Mouse (Mus musculus): ENCODE data around the gene B3gnt7.

Gene B3gnt7

GRCm38 (mm10) chr1:86343969-86344861 is 41.6 kb downstream of the B3gnt7 start:
- peak; percentile 84 for DNase-seq (ENCODE audit: low read depth)

- DNase-seq (ENCODE audit: low read depth): no peak
These were observed 42.4 kb downstream of the B3gnt7 start for GRCm38 (mm10) chr1:86345069-86345468.

GRCm38 (mm10) chr1:86345956-86346355 is 43.3 kb downstream of the B3gnt7 start:
- DNase-seq (ENCODE audit: low read depth): no peak

GRCm38 (mm10) chr1:86346851-86347715 is 44.5 kb downstream of the B3gnt7 start:
- peak; percentile 57 for DNase-seq (ENCODE audit: low read depth)

- DNase-seq (ENCODE audit: low read depth): no peak
These were observed 45.0 kb downstream of the B3gnt7 start for GRCm38 (mm10) chr1:86347716-86348045.

GRCm38 (mm10) chr1:86348083-86348482 is 45.5 kb downstream of the B3gnt7 start:
- DNase-seq (ENCODE audit: low read depth): no peak

- no peak for DNase-seq (ENCODE audit: low read depth)
These were observed 46.2 kb downstream of the B3gnt7 start for GRCm38 (mm10) chr1:86348801-86349200.

- DNase-seq (ENCODE audit: low read depth): no peak
These were observed 46.6 kb downstream of the B3gnt7 start for GRCm38 (mm10) chr1:86349201-86349600.

- DNase-seq (ENCODE audit: low read depth): no peak
These were observed 47.1 kb downstream of the B3gnt7 start for GRCm38 (mm10) chr1:86349696-86350095.

- no peak for DNase-seq (ENCODE audit: low read depth)
These were observed 47.9 kb downstream of the B3gnt7 start for GRCm38 (mm10) chr1:86350576-86350975.

GRCm38 (mm10) chr1:86354186-86354585 is 51.6 kb downstream of the B3gnt7 start:
- no peak for DNase-seq (ENCODE audit: low read depth)
